Mouse (Mus musculus): ENCODE measurements around the gene Asic4.
A peak's percentile ranks its signal among the peaks of the same experiment; 100 is the strongest.

The Asic4 gene

GRCm38 (mm10) chr1:75443247-75444024, 6.8 kb upstream of the Asic4 start:
- peak; percentile 88 for DNase-seq (ENCODE audit: low read depth, low spot score)

GRCm38 (mm10) chr1:75444208-75444607, 6.0 kb upstream of the Asic4 start:
- DNase-seq (ENCODE audit: low read depth, low spot score): no peak

GRCm38 (mm10) chr1:75445141-75445701, 5.0 kb upstream of the Asic4 start:
- DNase-seq (ENCODE audit: low read depth, low spot score): no peak

- DNase-seq (ENCODE audit: low read depth, low spot score): peak; percentile 76
These were observed 4.3 kb upstream of the Asic4 start for GRCm38 (mm10) chr1:75445751-75446611.

- DNase-seq (ENCODE audit: low read depth, low spot score): no peak
These were observed 3.6 kb upstream of the Asic4 start for GRCm38 (mm10) chr1:75446656-75447055.

GRCm38 (mm10) chr1:75447265-75448051, 2.8 kb upstream of the Asic4 start:
- peak; percentile 96 for DNase-seq (ENCODE audit: low read depth, low spot score)

GRCm38 (mm10) chr1:75448052-75448431, 2.2 kb upstream of the Asic4 start:
- peak; percentile 55 for DNase-seq (ENCODE audit: low read depth, low spot score)

- DNase-seq (ENCODE audit: low read depth, low spot score): no peak
These were observed 1.3 kb upstream of the Asic4 start for GRCm38 (mm10) chr1:75448937-75449336.

GRCm38 (mm10) chr1:75449377-75450135, 680 bp upstream of the Asic4 start:
- peak; percentile 47 for DNase-seq (ENCODE audit: low read depth, low spot score)

GRCm38 (mm10) chr1:75451900-75452299, 1.7 kb downstream of the Asic4 start:
- no peak for DNase-seq (ENCODE audit: low read depth, low spot score)

- DNase-seq (ENCODE audit: low read depth, low spot score): no peak
These were observed 5.2 kb downstream of the Asic4 start for GRCm38 (mm10) chr1:75455433-75455832.

GRCm38 (mm10) chr1:75455948-75456347, 5.7 kb downstream of the Asic4 start:
- no peak for DNase-seq (ENCODE audit: low read depth, low spot score)

GRCm38 (mm10) chr1:75456746-75457564, 6.7 kb downstream of the Asic4 start:
- DNase-seq (ENCODE audit: low read depth, low spot score): peak; percentile 87

GRCm38 (mm10) chr1:75457710-75458024, 7.4 kb downstream of the Asic4 start:
- no peak for DNase-seq (ENCODE audit: low read depth, low spot score)

- DNase-seq (ENCODE audit: low read depth, low spot score): no peak
These were observed 8.0 kb downstream of the Asic4 start for GRCm38 (mm10) chr1:75458025-75458788.

GRCm38 (mm10) chr1:75458789-75459684, 8.8 kb downstream of the Asic4 start:
- no peak for DNase-seq (ENCODE audit: low read depth, low spot score)

GRCm38 (mm10) chr1:75460297-75460696, 10.1 kb downstream of the Asic4 start:
- no peak for DNase-seq (ENCODE audit: low read depth, low spot score)

GRCm38 (mm10) chr1:75462636-75463035, 12.4 kb downstream of the Asic4 start:
- DNase-seq (ENCODE audit: low read depth, low spot score): no peak

Measured in ES-CJ7 (cell line).